Mouse (Mus musculus): ENCODE measurements around the gene Slc5a2. TPM values are rescaled to one million over a fixed set of nuclear protein-coding genes. Genes with fewer than 3 reads are reported as not detected.

Slc5a2 gene
- polyA plus RNA-seq, 1 experiment from 2014 or later = not detected

DNA sequence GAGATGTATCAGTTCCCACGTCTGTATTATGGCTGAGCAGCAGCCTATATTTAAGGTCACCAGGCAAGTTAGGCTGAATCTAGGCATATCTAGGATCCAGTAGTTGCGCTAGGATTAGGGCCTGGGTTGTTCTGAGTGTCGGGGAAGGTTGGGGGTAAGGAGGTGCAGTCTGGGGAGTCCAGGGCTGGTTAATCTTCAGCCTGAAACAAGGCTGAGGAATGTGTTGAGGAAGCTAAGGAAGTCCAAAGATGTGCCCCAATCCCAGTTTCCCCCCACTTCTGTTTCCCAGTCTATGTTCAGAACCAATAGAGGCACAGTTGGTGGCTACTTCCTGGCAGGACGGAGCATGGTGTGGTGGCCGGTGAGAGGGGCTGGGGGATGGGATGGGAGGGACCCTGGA is 599 bp downstream of the Slc5a2 start:
- WGBS = 80% methylated on average over 5 of the region's 5 CpGs
- no peaks in the 10 kb centered on the region for H3K36me3 ChIP-seq (ENCODE audit: control insufficient read depth, insufficient read depth, low read length)
- H3K9ac ChIP-seq (ENCODE audit: low read depth, low read length) = no peak overlapping the region
- ATAC-seq = no peak
- H3K4me1 ChIP-seq (ENCODE audit: control insufficient read depth, insufficient read depth, low read length) = no peaks in the 10 kb centered on the region
- H3K4me3 ChIP-seq (ENCODE audit: low read depth, low read length) = no peak overlapping the region
- H3K27me3 ChIP-seq (ENCODE audit: control insufficient read depth, insufficient read depth, low read depth, low read length) = no peaks in the 10 kb centered on the region
- no peaks in the 10 kb centered on the region for H3K9me3 ChIP-seq (replicated peaks; ENCODE audit: control insufficient read depth, low read length, poor library complexity, severe bottlenecking)
- no peak overlapping the region for H3K27ac ChIP-seq (ENCODE audit: low read length)
- H3K4me2 ChIP-seq (ENCODE audit: low read length) = no peak overlapping the region

- WGBS = 67% methylated on average over 13 of the region's 13 CpGs
- ATAC-seq = no peak
- H3K4me3 ChIP-seq (ENCODE audit: low read depth, low read length) = no peak overlapping the region
Measured at GRCm38 (mm10) chr7:128267391-128267790, 1.9 kb downstream of the Slc5a2 start.

DNA sequence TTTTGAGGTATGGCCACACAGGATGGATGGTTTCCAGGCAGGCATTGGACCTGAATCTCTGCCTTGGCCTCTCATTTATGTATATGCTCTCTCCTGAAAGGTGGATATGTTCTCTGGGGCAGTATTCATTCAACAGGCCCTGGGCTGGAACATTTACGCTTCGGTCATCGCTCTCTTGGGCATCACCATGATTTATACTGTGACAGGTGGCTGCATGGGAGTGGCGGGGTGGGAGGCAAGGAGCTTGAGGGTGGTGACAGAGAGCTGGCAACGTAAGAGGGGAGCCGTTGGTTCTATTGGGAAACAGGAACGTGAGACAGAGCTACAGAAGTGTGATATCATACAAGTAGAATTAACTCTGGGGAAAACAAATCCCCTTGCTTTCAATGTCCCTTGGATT is 2.4 kb downstream of the Slc5a2 start:
- no peaks in the 10 kb centered on the region for H3K27me3 ChIP-seq (ENCODE audit: control insufficient read depth, insufficient read depth, low read depth, low read length)
- no peak overlapping the region for H3K27ac ChIP-seq (ENCODE audit: low read length)
- H3K36me3 ChIP-seq (ENCODE audit: control insufficient read depth, insufficient read depth, low read length) = peaks cover 7% of the 10 kb centered on the region
- no peak overlapping the region for H3K4me2 ChIP-seq (ENCODE audit: low read length)
- no peaks in the 10 kb centered on the region for H3K9me3 ChIP-seq (replicated peaks; ENCODE audit: control insufficient read depth, low read length, poor library complexity, severe bottlenecking)
- WGBS = 95% methylated on average over 7 of the region's 7 CpGs
- no peak overlapping the region for H3K9ac ChIP-seq (ENCODE audit: low read depth, low read length)
- H3K4me3 ChIP-seq (ENCODE audit: low read depth, low read length) = no peak overlapping the region
- H3K4me1 ChIP-seq (ENCODE audit: control insufficient read depth, insufficient read depth, low read length) = no peaks in the 10 kb centered on the region
- ATAC-seq = no peak

More at GRCm38 (mm10) chr7:128267391-128267790, 1.9 kb downstream of the Slc5a2 start:
- H3K36me3 ChIP-seq (ENCODE audit: control insufficient read depth, insufficient read depth, low read length) = peaks cover 7% of the 10 kb centered on the region
- H3K27ac ChIP-seq (ENCODE audit: low read length) = no peak overlapping the region
- no peaks in the 10 kb centered on the region for H3K4me1 ChIP-seq (ENCODE audit: control insufficient read depth, insufficient read depth, low read length)
- H3K4me2 ChIP-seq (ENCODE audit: low read length) = no peak overlapping the region
- H3K27me3 ChIP-seq (ENCODE audit: control insufficient read depth, insufficient read depth, low read depth, low read length) = no peaks in the 10 kb centered on the region
- H3K9me3 ChIP-seq (replicated peaks; ENCODE audit: control insufficient read depth, low read length, poor library complexity, severe bottlenecking) = no peaks in the 10 kb centered on the region
- H3K9ac ChIP-seq (ENCODE audit: low read depth, low read length) = no peak overlapping the region

DNA sequence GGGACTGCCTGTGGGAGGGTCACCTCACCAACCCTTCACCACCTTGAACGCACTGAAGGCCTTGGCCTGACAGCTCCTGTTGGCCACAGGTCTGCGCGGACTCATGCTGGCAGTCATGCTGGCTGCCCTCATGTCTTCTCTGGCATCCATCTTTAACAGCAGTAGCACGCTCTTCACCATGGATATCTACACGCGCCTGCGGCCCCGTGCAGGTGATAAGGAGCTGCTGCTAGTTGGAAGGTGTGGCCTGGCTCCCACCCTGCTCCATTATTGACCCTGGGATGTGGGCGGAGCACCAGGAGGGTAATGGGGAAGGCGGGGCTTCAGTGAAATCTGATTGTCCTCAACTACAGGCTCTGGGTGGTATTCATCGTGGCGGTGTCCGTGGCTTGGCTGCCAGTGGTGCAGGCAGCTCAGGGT is 5.0 kb downstream of the Slc5a2 start:
- Histone ChIP-seq H3K27me3 (ENCODE audit: control insufficient read depth, insufficient read depth, low read depth, low read length) (no peaks in the 10 kb centered on the region), H3K27ac (ENCODE audit: low read length) (no peak overlapping the region), H3K9ac (ENCODE audit: low read depth, low read length) (no peak overlapping the region), H3K9me3 (replicated peaks; ENCODE audit: control insufficient read depth, low read length, poor library complexity, severe bottlenecking) (no peaks in the 10 kb centered on the region), H3K4me3 (ENCODE audit: low read depth, low read length) (no peak overlapping the region), H3K4me1 (ENCODE audit: control insufficient read depth, insufficient read depth, low read length) (no peaks in the 10 kb centered on the region), H3K4me2 (ENCODE audit: low read length) (no peak overlapping the region), H3K36me3 (ENCODE audit: control insufficient read depth, insufficient read depth, low read length) (peaks cover 7% of the 10 kb centered on the region)
- ATAC-seq = no peak
- WGBS = 62% methylated on average over 13 of the region's 13 CpGs

GRCm38 (mm10) chr7:128271496-128271895 is 6.0 kb downstream of the Slc5a2 start:
- ATAC-seq = no peak
- no peaks in the 10 kb centered on the region for H3K4me1 ChIP-seq (ENCODE audit: control insufficient read depth, insufficient read depth, low read length)
- no peak overlapping the region for H3K4me3 ChIP-seq (ENCODE audit: low read depth, low read length)
- H3K4me2 ChIP-seq (ENCODE audit: low read length) = no peak overlapping the region
- H3K27me3 ChIP-seq (ENCODE audit: control insufficient read depth, insufficient read depth, low read depth, low read length) = no peaks in the 10 kb centered on the region
- no peak overlapping the region for H3K27ac ChIP-seq (ENCODE audit: low read length)
- H3K9ac ChIP-seq (ENCODE audit: low read depth, low read length) = no peak overlapping the region
- H3K9me3 ChIP-seq (replicated peaks; ENCODE audit: control insufficient read depth, low read length, poor library complexity, severe bottlenecking) = no peaks in the 10 kb centered on the region
- H3K36me3 ChIP-seq (ENCODE audit: control insufficient read depth, insufficient read depth, low read length) = peaks cover 10% of the 10 kb centered on the region
- 95% methylated on average over 9 of the region's 9 CpGs for WGBS

- Histone ChIP-seq H3K9ac (ENCODE audit: low read depth, low read length) (no peak overlapping the region), H3K27ac (ENCODE audit: low read length) (no peak overlapping the region), H3K4me3 (ENCODE audit: low read depth, low read length) (no peak overlapping the region), H3K4me2 (ENCODE audit: low read length) (no peak overlapping the region), H3K36me3 (ENCODE audit: control insufficient read depth, insufficient read depth, low read length) (peaks cover 13% of the 10 kb centered on the region), H3K27me3 (ENCODE audit: control insufficient read depth, insufficient read depth, low read depth, low read length) (no peaks in the 10 kb centered on the region), H3K9me3 (replicated peaks; ENCODE audit: control insufficient read depth, low read length, poor library complexity, severe bottlenecking) (no peaks in the 10 kb centered on the region), H3K4me1 (ENCODE audit: control insufficient read depth, insufficient read depth, low read length) (no peaks in the 10 kb centered on the region)
- ATAC-seq = no peak
- WGBS = 93% methylated on average over 6 of the region's 6 CpGs
Measured at GRCm38 (mm10) chr7:128276051-128276450, 10.6 kb downstream of the Slc5a2 start.

DNA sequence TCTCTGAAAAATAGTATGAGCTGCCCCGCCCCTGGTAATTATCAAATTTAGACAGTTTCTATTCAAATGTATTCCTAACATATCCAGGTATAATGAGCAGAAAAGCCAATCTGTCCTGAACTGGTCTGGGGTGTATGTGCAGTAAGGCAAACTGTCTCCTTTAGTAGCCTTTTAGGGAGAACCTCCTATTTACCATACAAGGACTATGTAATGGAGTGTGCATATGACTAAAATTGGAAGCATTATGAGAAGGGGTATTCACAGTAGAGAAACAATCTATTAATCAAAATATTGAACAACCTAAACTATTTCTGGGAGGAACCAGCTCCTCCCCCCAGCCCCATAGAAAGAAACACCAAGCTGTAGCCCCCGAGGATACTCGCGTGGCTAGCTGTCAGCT is 14.3 kb downstream of the Slc5a2 start:
- Histone ChIP-seq H3K9me3 (replicated peaks; ENCODE audit: control insufficient read depth, low read length, poor library complexity, severe bottlenecking) (no peaks in the 10 kb centered on the region), H3K9ac (ENCODE audit: low read depth, low read length) (no peak overlapping the region), H3K4me3 (ENCODE audit: low read depth, low read length) (no peak overlapping the region), H3K27me3 (ENCODE audit: control insufficient read depth, insufficient read depth, low read depth, low read length) (no peaks in the 10 kb centered on the region), H3K4me1 (ENCODE audit: control insufficient read depth, insufficient read depth, low read length) (no peaks in the 10 kb centered on the region), H3K36me3 (ENCODE audit: control insufficient read depth, insufficient read depth, low read length) (peaks cover 6% of the 10 kb centered on the region; the same call in 1 of the 2 replicates), H3K4me2 (ENCODE audit: low read length) (no peak overlapping the region), H3K27ac (ENCODE audit: low read length) (no peak overlapping the region)
- no peak for ATAC-seq
- 78% methylated on average over 4 of the region's 4 CpGs for WGBS

DNA sequence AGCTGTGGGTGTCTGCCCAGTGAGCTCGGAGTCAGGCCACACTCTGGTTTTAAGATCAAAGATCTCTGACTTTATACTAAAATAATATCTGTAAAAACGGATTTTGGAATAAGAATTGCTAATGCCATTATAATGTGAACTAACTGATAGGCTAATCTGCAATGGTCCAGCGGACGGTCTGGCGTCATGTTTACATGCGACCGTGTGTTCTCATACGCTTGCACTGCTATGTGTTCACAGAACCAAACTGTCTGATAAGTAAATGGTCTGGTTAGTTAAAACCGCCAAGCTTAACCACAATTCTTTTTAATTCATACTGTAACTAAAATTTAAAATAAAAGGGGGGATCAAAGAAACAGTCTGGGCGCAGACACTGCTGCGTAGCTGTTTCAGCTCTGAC is 16.3 kb downstream of the Slc5a2 start:
- Histone ChIP-seq H3K36me3 (ENCODE audit: control insufficient read depth, insufficient read depth, low read length) (peaks cover 3% of the 10 kb centered on the region; the same call in 1 of the 2 replicates), H3K4me3 (ENCODE audit: low read depth, low read length) (no peak overlapping the region), H3K27me3 (ENCODE audit: control insufficient read depth, insufficient read depth, low read depth, low read length) (no peaks in the 10 kb centered on the region), H3K9me3 (replicated peaks; ENCODE audit: control insufficient read depth, low read length, poor library complexity, severe bottlenecking) (no peaks in the 10 kb centered on the region), H3K4me2 (ENCODE audit: low read length) (no peak overlapping the region), H3K27ac (ENCODE audit: low read length) (no peak overlapping the region), H3K4me1 (ENCODE audit: control insufficient read depth, insufficient read depth, low read length) (no peaks in the 10 kb centered on the region), H3K9ac (ENCODE audit: low read depth, low read length) (no peak overlapping the region)
- no peak for ATAC-seq
- WGBS = 68% methylated on average over 11 of the region's 11 CpGs

DNA sequence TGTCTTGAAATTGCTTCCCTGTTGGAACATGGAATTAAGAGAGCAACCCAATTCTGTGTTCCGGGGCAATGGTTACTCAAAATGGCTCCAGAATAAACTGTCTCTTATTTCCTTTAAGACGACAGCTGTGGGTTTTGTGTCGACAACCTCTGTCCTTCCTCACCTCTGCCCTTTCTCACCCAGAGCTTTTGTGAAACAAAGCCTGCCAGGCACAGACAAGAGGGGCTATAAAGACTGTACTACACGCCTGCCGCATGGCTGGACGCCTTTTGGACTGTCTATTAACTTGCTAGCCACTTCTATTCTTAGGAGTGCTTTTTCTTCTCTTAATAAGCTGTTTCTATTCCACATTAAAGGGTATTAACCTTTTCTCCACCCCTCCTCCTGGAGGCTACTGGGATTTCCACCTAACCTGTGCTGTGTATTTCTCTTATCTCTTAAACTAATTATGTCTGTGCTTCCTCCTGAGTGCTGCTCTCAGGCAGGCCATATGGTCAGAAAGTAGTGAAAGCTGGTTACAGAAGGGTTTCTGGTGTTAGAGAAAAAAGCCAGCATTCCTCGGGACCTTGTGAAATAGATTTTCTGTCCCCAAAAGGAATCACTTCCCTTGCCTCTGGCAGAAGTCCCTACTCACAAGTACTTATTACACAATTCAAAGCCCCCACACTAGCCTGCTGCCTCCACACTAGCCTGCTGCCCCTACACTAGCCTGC is 17.2 kb downstream of the Slc5a2 start:
- no peaks in the 10 kb centered on the region for H3K4me1 ChIP-seq (ENCODE audit: control insufficient read depth, insufficient read depth, low read length)
- no peaks in the 10 kb centered on the region for H3K27me3 ChIP-seq (ENCODE audit: control insufficient read depth, insufficient read depth, low read depth, low read length)
- 7% methylated on average over 7 of the region's 7 CpGs for WGBS
- H3K36me3 ChIP-seq (ENCODE audit: control insufficient read depth, insufficient read depth, low read length) = peaks cover 1% of the 10 kb centered on the region
- H3K4me3 ChIP-seq (ENCODE audit: low read depth, low read length) = no peak overlapping the region
- no peak overlapping the region for H3K9ac ChIP-seq (ENCODE audit: low read depth, low read length)
- H3K9me3 ChIP-seq (replicated peaks; ENCODE audit: control insufficient read depth, low read length, poor library complexity, severe bottlenecking) = no peaks in the 10 kb centered on the region
- H3K4me2 ChIP-seq (ENCODE audit: low read length) = no peak overlapping the region
- H3K27ac ChIP-seq (ENCODE audit: low read length) = no peak overlapping the region
- ATAC-seq = no peak
